Mouse (Mus musculus) forebrain, embryonic 14.5 days (tissue): ENCODE results near the gene Pusl1. TPM values are rescaled to one million over a fixed set of nuclear protein-coding genes. Genes with fewer than 3 reads are reported as not detected.

Source experiments
- ATAC-seq: fragments of 200-750 bp; cut with Nextera tagmentation; 2 replicates; pipeline ENCODE4 v1.8.0; 2017; ENCODE audit warnings: mild to moderate bottlenecking, moderate library complexity
- DNase-seq: peaks from one replicate; pipeline ENCODE4 v3.0.0-alpha.2; 2015; ENCODE audit warnings: low spot score
- H3K27ac ChIP-seq: fragments of 300-500 bp; sonication (generic); 2 replicates; pipeline ENCODE4 v1.5.1; 2014; ENCODE audit warnings: low read depth, mild to moderate bottlenecking, control low read depth, low read length, moderate library complexity
- H3K27me3 ChIP-seq: fragments of 300-500 bp; sonication (generic); replicated peaks from 2 replicates; pipeline ENCODE4 v1.6.1; 2014; ENCODE audit warnings: low read length, control low read depth, mixed read lengths; ENCODE audit not compliant: control insufficient read depth, insufficient read depth
- H3K36me3 ChIP-seq: fragments of 300-500 bp; sonication (generic); 2 replicates; pipeline ENCODE4 v1.6.1; 2014; ENCODE audit warnings: low read length, control low read depth; ENCODE audit not compliant: control insufficient read depth, insufficient read depth
- H3K4me1 ChIP-seq: fragments of 300-500 bp; sonication (generic); 2 replicates; pipeline ENCODE4 v1.6.1; 2014; ENCODE audit warnings: antibody characterized with exemption, low read length, control low read depth; ENCODE audit not compliant: control insufficient read depth, insufficient read depth
- H3K4me2 ChIP-seq: fragments of 300-500 bp; sonication (generic); 2 replicates; pipeline ENCODE4 v1.6.1; 2014; ENCODE audit warnings: mild to moderate bottlenecking, control low read depth, low read length
- H3K4me3 ChIP-seq: fragments of 300-500 bp; sonication (generic); 2 replicates; pipeline ENCODE4 v1.5.1; 2014; ENCODE audit warnings: low read depth, low read length, control low read depth
- H3K9ac ChIP-seq: fragments of 300-500 bp; sonication (generic); 2 replicates; pipeline ENCODE4 v1.6.1; 2014; ENCODE audit warnings: mild to moderate bottlenecking, low read length, control low read depth, moderate library complexity
- H3K9me3 ChIP-seq: fragments of 300-500 bp; sonication (generic); replicated peaks from 2 replicates; pipeline ENCODE4 v1.6.1; 2016; ENCODE audit warnings: low read length, control low read depth, mixed read lengths; ENCODE audit not compliant: control insufficient read depth
- WGBS: fragments of 180-500 bp; shearing (Covaris S2); extraction: QIAGEN DNeasy Blood & Tissue Kit; methylation state at CpG from one replicate; pipeline ENCODE4 v1.1.7; 2014; 5-methylcytosine and 5-hydroxymethylcytosine counted together
- polyA plus RNA-seq: library from polyadenylated mRNA; unstranded; fragments of >200 nt; fragmentation: Nextera tagmentation; extraction: Ambion mirVana; gene quantifications from 2 replicates; pipeline ENCODE4 v1.2.1, GENCODE M21; 2014

Pusl1 gene
- polyA plus RNA-seq, 1 experiment from 2014 or later = 46.5 TPM

GRCm38 (mm10) chr4:155901205-155901604 is 9.6 kb upstream of the Pusl1 start:
- DNase-seq (peak; percentile 14), ATAC-seq (no peak)
- Histone ChIP-seq H3K36me3 (peaks cover 94% of the 10 kb centered on the region), H3K9ac (no peak overlapping the region), H3K4me3 (no peak overlapping the region), H3K4me2 (no peak overlapping the region), H3K27ac (no peak overlapping the region), H3K9me3 (no peaks in the 10 kb centered on the region), H3K4me1 (no peaks in the 10 kb centered on the region), H3K27me3 (no peaks in the 10 kb centered on the region)
- WGBS = 69% methylated on average over 3 of the region's 3 CpGs

- WGBS = 96% methylated on average over 7 of the region's 7 CpGs
These were observed 7.8 kb upstream of the Pusl1 start for GRCm38 (mm10) chr4:155899355-155899754.

GRCm38 (mm10) chr4:155898318-155898717 is 6.7 kb upstream of the Pusl1 start:
- Histone ChIP-seq H3K27me3 (no peaks in the 10 kb centered on the region), H3K4me3 (no peak overlapping the region), H3K4me2 (no peak overlapping the region), H3K9ac (no peak overlapping the region), H3K27ac (no peak overlapping the region), H3K4me1 (peaks cover 24% of the 10 kb centered on the region), H3K9me3 (no peaks in the 10 kb centered on the region), H3K36me3 (peaks cover 71% of the 10 kb centered on the region)
- WGBS = 94% methylated on average over 2 of the region's 2 CpGs
- ATAC-seq (no peak), DNase-seq (no peak)

More at GRCm38 (mm10) chr4:155899355-155899754, 7.8 kb upstream of the Pusl1 start:
- peaks cover 82% of the 10 kb centered on the region for H3K36me3 ChIP-seq
- H3K27me3 ChIP-seq = no peaks in the 10 kb centered on the region
- no peaks in the 10 kb centered on the region for H3K9me3 ChIP-seq
- H3K4me2 ChIP-seq = no peak overlapping the region
- peaks cover 14% of the 10 kb centered on the region for H3K4me1 ChIP-seq
- ATAC-seq (no peak), DNase-seq (no peak)
- H3K27ac ChIP-seq = no peak overlapping the region
- no peak overlapping the region for H3K4me3 ChIP-seq
- no peak overlapping the region for H3K9ac ChIP-seq

GRCm38 (mm10) chr4:155896461-155896860 is 4.9 kb upstream of the Pusl1 start:
- DNase-seq (no peak), ATAC-seq (no peak)
- Histone ChIP-seq H3K9ac (no peak overlapping the region), H3K4me3 (no peak overlapping the region), H3K27me3 (no peaks in the 10 kb centered on the region), H3K4me1 (peaks cover 28% of the 10 kb centered on the region), H3K27ac (no peak overlapping the region), H3K9me3 (no peaks in the 10 kb centered on the region), H3K4me2 (no peak overlapping the region), H3K36me3 (peaks cover 53% of the 10 kb centered on the region)
- 99% methylated on average over 12 of the region's 12 CpGs for WGBS

- H3K27ac ChIP-seq = no peak overlapping the region
- H3K4me3 ChIP-seq = no peak overlapping the region
- peaks cover 31% of the 10 kb centered on the region for H3K4me1 ChIP-seq
- 93% methylated on average over 4 of the region's 4 CpGs for WGBS
- DNase-seq (no peak), ATAC-seq (no peak)
- H3K9ac ChIP-seq = 0 out of 2 replicates have a peak overlapping the region, but pooled peaks have one; percentile 95
- no peaks in the 10 kb centered on the region for H3K27me3 ChIP-seq
- peak overlapping the region; percentile 97; the same call in 1 of the 2 replicates for H3K4me2 ChIP-seq
- peaks cover 46% of the 10 kb centered on the region for H3K36me3 ChIP-seq
- no peaks in the 10 kb centered on the region for H3K9me3 ChIP-seq
These were observed 4.2 kb upstream of the Pusl1 start for GRCm38 (mm10) chr4:155895826-155896225.

- Histone ChIP-seq H3K9ac (peak overlapping the region; percentile 95), H3K4me1 (peaks cover 37% of the 10 kb centered on the region), H3K36me3 (peaks cover 41% of the 10 kb centered on the region), H3K27me3 (no peaks in the 10 kb centered on the region), H3K4me2 (peak overlapping the region; percentile 97), H3K4me3 (peak overlapping the region; percentile 16; the same call in 1 of the 2 replicates), H3K9me3 (no peaks in the 10 kb centered on the region), H3K27ac (0 out of 2 replicates have a peak overlapping the region, but pooled peaks have one; percentile 55)
- peak; percentile 77 for DNase-seq
- no peak for ATAC-seq
- 35% methylated on average over 6 of the region's 6 CpGs for WGBS
These were observed 3.6 kb upstream of the Pusl1 start for GRCm38 (mm10) chr4:155895216-155895615.

- WGBS = 35% methylated on average over 8 of the region's 8 CpGs
- Histone ChIP-seq H3K9ac (peak overlapping the region; percentile 95), H3K4me3 (peak overlapping the region; percentile 98), H3K27ac (no peak overlapping the region), H3K36me3 (peaks cover 39% of the 10 kb centered on the region), H3K27me3 (no peaks in the 10 kb centered on the region), H3K9me3 (no peaks in the 10 kb centered on the region), H3K4me1 (peaks cover 38% of the 10 kb centered on the region), H3K4me2 (peak overlapping the region; percentile 97)
- ATAC-seq = no peak
- DNase-seq = peak; percentile 13
These were observed 2.8 kb upstream of the Pusl1 start for GRCm38 (mm10) chr4:155894311-155894881.

- H3K27ac ChIP-seq = no peak overlapping the region
- DNase-seq (no peak), ATAC-seq (no peak)
- H3K9me3 ChIP-seq = no peaks in the 10 kb centered on the region
- H3K27me3 ChIP-seq = no peaks in the 10 kb centered on the region
- 82% methylated on average over 7 of the region's 8 CpGs for WGBS
- peaks cover 39% of the 10 kb centered on the region for H3K36me3 ChIP-seq
- H3K4me2 ChIP-seq = peak overlapping the region; percentile 97
- H3K4me3 ChIP-seq = peak overlapping the region; percentile 98
- H3K4me1 ChIP-seq = peaks cover 38% of the 10 kb centered on the region
- peak overlapping the region; percentile 95 for H3K9ac ChIP-seq
These were observed 1.7 kb upstream of the Pusl1 start for GRCm38 (mm10) chr4:155893212-155893690.

- Histone ChIP-seq H3K27me3 (no peaks in the 10 kb centered on the region), H3K4me3 (peak overlapping the region; percentile 98), H3K36me3 (peaks cover 42% of the 10 kb centered on the region), H3K4me1 (peaks cover 38% of the 10 kb centered on the region), H3K9ac (peak overlapping the region; percentile 95), H3K27ac (peak overlapping the region; percentile 99), H3K9me3 (no peaks in the 10 kb centered on the region), H3K4me2 (peak overlapping the region; percentile 97)
- 6% methylated on average over 35 of the region's 37 CpGs for WGBS
- peak; percentile 44 for ATAC-seq
- peak; percentile 43 for DNase-seq
These were observed 1.0 kb upstream of the Pusl1 start for GRCm38 (mm10) chr4:155892438-155893211.
